In the genomic region with DNA sequence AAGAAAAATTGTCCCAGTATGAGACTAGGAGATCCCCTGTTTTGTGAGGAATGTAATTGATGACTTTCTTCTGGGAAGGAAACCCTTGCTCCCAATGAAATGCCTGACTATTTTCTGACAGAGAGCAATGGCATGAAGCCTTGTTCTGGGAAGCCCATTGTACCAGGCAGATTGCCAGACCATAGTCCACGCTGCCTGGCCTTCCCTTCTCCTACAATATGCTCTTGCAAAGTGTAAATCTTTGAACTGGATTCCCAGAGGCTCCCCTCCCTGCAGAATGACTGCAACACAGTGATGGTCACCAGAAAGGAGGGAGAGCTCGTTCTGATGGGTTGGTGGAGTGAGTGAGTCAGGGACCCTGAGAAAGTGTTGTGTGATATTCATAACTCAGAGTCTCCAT, we compare ENCODE assay signal across 40 mouse cellular contexts. TPM values are rescaled to one million over a fixed set of nuclear protein-coding genes. Genes with fewer than 3 reads are reported as not detected.
DNase-seq lines count a peak whose midpoint lies in the region; ATAC-seq and TF ChIP-seq lines count a peak whose summit lies in the region.
"Had no signal": no experiment of that assay in that cellular context is flagged by ENCODE, and none has a peak within 500 bp of the region (broad histone marks: within the 10 kb centered on the region; RNA-seq: fewer than 3 reads in every experiment).

No protein-coding gene starts in this region.

- no peak overlapping the region for H3K9ac ChIP-seq in hindbrain, postnatal 0 days (replicated peaks; ENCODE audit: low read length)
- H3K9ac ChIP-seq in hindbrain, embryonic 12.5 days = no peak overlapping the region
- H3K9ac ChIP-seq in forebrain, embryonic 13.5 days = no peak overlapping the region
- H3K9ac ChIP-seq: embryonic facial prominence, embryonic 12.5 days; heart, embryonic 13.5 days; hindbrain, embryonic 15.5 days; limb, embryonic 15.5 days; liver, embryonic 13.5 days; midbrain, embryonic 13.5 days had no signal

- peaks cover 6% of the 10 kb centered on the region; the same call in 1 of the 2 replicates for H3K9me3 ChIP-seq in hindbrain, postnatal 0 days (ENCODE audit: low read length)
- H3K9me3 ChIP-seq in hindbrain, embryonic 12.5 days (replicated peaks) = peaks cover 12% of the 10 kb centered on the region
- peaks cover 13% of the 10 kb centered on the region; the same call in 1 of the 2 replicates for H3K9me3 ChIP-seq in forebrain, embryonic 13.5 days (replicated peaks)
- H3K9me3 ChIP-seq: G1E; limb, embryonic 15.5 days; liver, embryonic 13.5 days had no signal

- H3K27me3 ChIP-seq in hindbrain, postnatal 0 days (ENCODE audit: insufficient read depth, low read length) = no peaks in the 10 kb centered on the region
- no peaks in the 10 kb centered on the region for H3K27me3 ChIP-seq in hindbrain, embryonic 12.5 days
- H3K27me3 ChIP-seq in forebrain, embryonic 13.5 days = no peaks in the 10 kb centered on the region
- H3K27me3 ChIP-seq: heart, embryonic 13.5 days; hindbrain, embryonic 15.5 days; limb, embryonic 15.5 days; liver, embryonic 13.5 days; midbrain, embryonic 13.5 days had no signal

- no peak for ATAC-seq in hindbrain, postnatal 0 days
- ATAC-seq in hindbrain, embryonic 12.5 days (ENCODE audit: low FRiP score) = no peak
- ATAC-seq in forebrain, embryonic 13.5 days = no peak
- ATAC-seq: lung, postnatal 0 days; midbrain, embryonic 13.5 days had no signal

- DNase-seq in adrenal gland, adult (ENCODE audit: inconsistent age in 2 of 2, low spot score in 1 of 2) = peak; percentile 45 to 84
- DNase-seq in adrenal gland, postnatal 4 days (ENCODE audit: low spot score in 2 of 2) = no peak
- peak; percentile 32 for DNase-seq in hindbrain, postnatal 0 days (ENCODE audit: low spot score)
- DNase-seq in 3T3-L1 (ENCODE audit: low read depth, low spot score) = peak; percentile 6
- DNase-seq in adrenal gland, adult 8-10 months = peak; percentile 41
- DNase-seq in right cerebral cortex, adult 2 months (ENCODE audit: low spot score in 2 of 2) = no peak
- DNase-seq: cerebellum, adult 2 months; embryo, embryonic 11 days; gastrocnemius, adult 2 months; gastrocnemius, postnatal 36 days; heart, adult 2 months; heart, postnatal 10 days; kidney, adult 8-10 months; liver, embryonic 13.5 days; lung, adult 18-20 months; lung, postnatal 4 days; right cerebral cortex, postnatal 4 days; thymus, adult 18-20 months; thymus, postnatal 25 days had no signal

- TF ChIP-seq CTCF in hindbrain, postnatal 0 days (IDR thresholded peaks at IDR 0.05; ENCODE audit: low read depth) = no peak

- no peak overlapping the region for H3K27ac ChIP-seq in hindbrain, postnatal 0 days
- H3K27ac ChIP-seq in hindbrain, embryonic 12.5 days = no peak overlapping the region
- no peak overlapping the region for H3K27ac ChIP-seq in forebrain, embryonic 13.5 days
- H3K27ac ChIP-seq: embryonic facial prominence, embryonic 12.5 days; forebrain, embryonic 10.5 days; gastrocnemius, adult 2 months; heart, adult 2 months; heart, embryonic 13.5 days; hindbrain, embryonic 15.5 days; kidney, postnatal 0 days; left cerebral cortex, adult 2 months; limb, embryonic 10.5 days; limb, embryonic 15.5 days; liver, embryonic 13.5 days; midbrain, embryonic 13.5 days; stomach, postnatal 0 days had no signal

- H3K4me2 ChIP-seq in hindbrain, postnatal 0 days (ENCODE audit: low read depth, low read length) = no peak overlapping the region
- H3K4me2 ChIP-seq in hindbrain, embryonic 12.5 days (replicated peaks) = no peak overlapping the region
- H3K4me2 ChIP-seq in forebrain, embryonic 13.5 days = no peak overlapping the region
- H3K4me2 ChIP-seq: embryonic facial prominence, embryonic 12.5 days; heart, embryonic 13.5 days; hindbrain, embryonic 15.5 days; limb, embryonic 15.5 days; liver, embryonic 13.5 days; midbrain, embryonic 13.5 days had no signal

- WGBS in hindbrain, postnatal 0 days = 49% methylated on average over 2 of the region's 2 CpGs
- WGBS in hindbrain, embryonic 12.5 days = 75% methylated on average over 2 of the region's 2 CpGs
- WGBS in forebrain, embryonic 13.5 days = 79% methylated on average over 2 of the region's 2 CpGs

- no peaks in the 10 kb centered on the region for H3K4me1 ChIP-seq in hindbrain, postnatal 0 days (ENCODE audit: insufficient read depth, low read length)
- no peaks in the 10 kb centered on the region for H3K4me1 ChIP-seq in hindbrain, embryonic 12.5 days
- no peaks in the 10 kb centered on the region for H3K4me1 ChIP-seq in forebrain, embryonic 13.5 days
- H3K4me1 ChIP-seq: embryonic facial prominence, embryonic 12.5 days; forebrain, embryonic 10.5 days; heart, embryonic 13.5 days; hindbrain, embryonic 15.5 days; limb, embryonic 10.5 days; limb, embryonic 15.5 days; liver, embryonic 13.5 days; midbrain, embryonic 13.5 days had no signal

- H3K36me3 ChIP-seq in hindbrain, postnatal 0 days (ENCODE audit: insufficient read depth, low read length) = no peaks in the 10 kb centered on the region
- no peaks in the 10 kb centered on the region for H3K36me3 ChIP-seq in hindbrain, embryonic 12.5 days
- H3K36me3 ChIP-seq in forebrain, embryonic 13.5 days (ENCODE audit: poor library complexity, severe bottlenecking) = no peaks in the 10 kb centered on the region
- H3K36me3 ChIP-seq: embryonic facial prominence, embryonic 12.5 days; forebrain, embryonic 10.5 days; G1E; heart, embryonic 13.5 days; hindbrain, embryonic 15.5 days; limb, embryonic 10.5 days; limb, embryonic 15.5 days; liver, embryonic 13.5 days; midbrain, embryonic 13.5 days had no signal

- no peak overlapping the region for H3K4me3 ChIP-seq in hindbrain, postnatal 0 days (ENCODE audit: low read length)
- no peak overlapping the region for H3K4me3 ChIP-seq in hindbrain, embryonic 12.5 days
- no peak overlapping the region for H3K4me3 ChIP-seq in forebrain, embryonic 13.5 days
- H3K4me3 ChIP-seq: embryonic facial prominence, embryonic 12.5 days; forebrain, embryonic 10.5 days; gastrocnemius, adult 2 months; heart, adult 2 months; heart, embryonic 13.5 days; hindbrain, embryonic 15.5 days; left cerebral cortex, adult 2 months; limb, embryonic 10.5 days; limb, embryonic 15.5 days; liver, embryonic 13.5 days; midbrain, embryonic 13.5 days had no signal

RNA-seq across cellular contexts. Expression of a gene that starts 26.0 kb away (rescaled TPM):
- total RNA-seq in adrenal gland, postnatal 4 days (2021) = 1 to 10 TPM in 1 of 2 experiments, under 1 TPM in 1; 0.67 to 1.4 TPM
- total RNA-seq in hindbrain, postnatal 0 days (2014; rRNA removed) = not detected in 2 replicates
- not detected in 2 replicates for polyA plus RNA-seq in hindbrain, postnatal 0 days (2015; fragmentation: Nextera tagmentation; extraction: Ambion mirVana)
- polyA plus RNA-seq in hindbrain, embryonic 12.5 days (2016; fragmentation: Nextera tagmentation; extraction: Ambion mirVana) = 0.18 and 0.19 TPM in 2 replicates
- total RNA-seq in adrenal gland, adult 8-10 months (2022) = not detected
- polyA plus RNA-seq in forebrain, embryonic 13.5 days (2015; fragmentation: Nextera tagmentation; extraction: Ambion mirVana) = not detected in 2 replicates
- total RNA-seq: hematopoietic stem cell, adult 5-6 weeks; layer of hippocampus, adult 18-20 months; layer of hippocampus, postnatal 10 days; left cerebral cortex, adult 2 months; megakaryocyte-erythroid progenitor cell, adult 5-6 weeks; neutrophil, adult 5-6 weeks had no signal
- polyA plus RNA-seq: cerebellum, adult 2 months; forebrain, embryonic 10.5 days; forebrain, embryonic 16.5 days; G1E; heart, adult 2 months; heart, embryonic 13.5 days; hindbrain, embryonic 15.5 days; intestine, embryonic 14.5 days; liver, embryonic 13.5 days; lung, postnatal 0 days; midbrain, embryonic 13.5 days; stomach, postnatal 0 days had no signal

RNA-seq across cellular contexts. Expression of a gene that starts 47.7 kb away (rescaled TPM):
- under 1 TPM; 0.59 to 0.76 TPM for total RNA-seq in adrenal gland, postnatal 4 days (2021)
- total RNA-seq in hindbrain, postnatal 0 days (2014; rRNA removed) = 0.22 and 0.42 TPM in 2 replicates
- polyA plus RNA-seq in hindbrain, postnatal 0 days (2015; fragmentation: Nextera tagmentation; extraction: Ambion mirVana) = 0.39 and 0.45 TPM in 2 replicates
- polyA plus RNA-seq in hindbrain, embryonic 12.5 days (2016; fragmentation: Nextera tagmentation; extraction: Ambion mirVana) = 0.20 and 0.39 TPM in 2 replicates
- total RNA-seq in adrenal gland, adult 8-10 months (2022) = 1 to 10 TPM in 1 of 4 experiments, under 1 TPM in 3; 0.45 to 1.2 (median 0.80) TPM
- 0.29 and 0.32 TPM in 2 replicates for polyA plus RNA-seq in forebrain, embryonic 13.5 days (2015; fragmentation: Nextera tagmentation; extraction: Ambion mirVana)
- polyA plus RNA-seq: G1E had no signal

Comparison
In these comparisons a context has a peak if more than half of its experiments do, and no peak if none do; other contexts are left out.
1. DNase-seq: peak in adrenal gland, adult (2 of 2), hindbrain, postnatal 0 days (single experiment), 3T3-L1 (single experiment) and adrenal gland, adult 8-10 months (single experiment); none in adrenal gland, postnatal 4 days (0 of 2) and right cerebral cortex, adult 2 months (0 of 2).